Mouse (Mus musculus): ENCODE measurements around the gene Timm44. TPM values are rescaled to one million over a fixed set of nuclear protein-coding genes. Genes with fewer than 3 reads are reported as not detected.
A peak's percentile ranks its signal among the peaks of the same experiment; 100 is the strongest.

The Timm44 gene
- polyA plus RNA-seq, 1 experiment from 2014 or later, result 44.5 TPM

DNA sequence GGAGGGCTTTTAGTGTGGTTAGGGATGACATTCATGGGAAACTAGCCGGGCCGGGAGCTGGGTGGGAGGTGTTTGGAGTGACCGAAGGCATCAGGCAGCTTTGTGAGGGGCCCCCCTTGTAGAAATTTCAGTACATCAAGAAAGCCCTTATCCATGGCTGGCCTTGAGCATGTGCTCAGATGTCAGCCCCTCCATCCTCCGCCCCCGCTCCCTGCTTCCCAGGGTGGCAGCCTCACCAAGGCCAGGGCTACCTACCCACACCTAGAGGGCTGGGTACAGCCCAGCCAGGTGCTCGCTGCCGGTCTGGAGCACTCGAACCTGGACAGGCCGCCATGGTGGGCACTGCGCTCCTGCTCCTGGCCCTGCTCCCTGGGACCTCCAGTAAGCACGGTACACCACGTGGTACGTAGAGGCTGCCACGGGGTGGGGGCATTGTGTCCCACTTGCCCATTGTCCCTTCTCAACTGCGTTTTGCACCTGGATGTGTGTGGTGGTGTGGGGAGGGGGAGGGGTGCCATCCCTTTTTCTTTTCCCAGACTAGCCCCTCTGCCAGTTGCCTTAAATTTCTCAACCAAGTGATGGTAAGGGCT, 27.7 kb downstream of the Timm44 start, which contains the start of gene Tgfbr3l:
Gene Tgfbr3l, plus strand, starts transcription at position 264 of the 590 bp plus-strand sequence.
- ATAC-seq, result no peak
- Histone ChIP-seq H3K4me2 (ENCODE audit: low read length) (no peak within 1 kb of the TSS), H3K9me3 (ENCODE audit: control insufficient read depth, low read length) (no peaks in the 10 kb centered on the region), H3K36me3 (ENCODE audit: control insufficient read depth, insufficient read depth) (peaks cover 42% of the 10 kb centered on the region), H3K27ac (ENCODE audit: low read length) (no peak within 1 kb of the TSS), H3K27me3 (replicated peaks; ENCODE audit: control insufficient read depth, insufficient read depth, low read length) (no peaks in the 10 kb centered on the region), H3K4me3 (replicated peaks; ENCODE audit: low read length) (no peak within 1 kb of the TSS), H3K9ac (replicated peaks; ENCODE audit: low read depth, low read length) (no peak within 1 kb of the TSS), H3K4me1 (replicated peaks; ENCODE audit: control insufficient read depth, insufficient read depth, low read length) (peaks cover 4% of the 10 kb centered on the region)
- WGBS, result 76% methylated on average over 15 of the region's 15 CpGs

DNA sequence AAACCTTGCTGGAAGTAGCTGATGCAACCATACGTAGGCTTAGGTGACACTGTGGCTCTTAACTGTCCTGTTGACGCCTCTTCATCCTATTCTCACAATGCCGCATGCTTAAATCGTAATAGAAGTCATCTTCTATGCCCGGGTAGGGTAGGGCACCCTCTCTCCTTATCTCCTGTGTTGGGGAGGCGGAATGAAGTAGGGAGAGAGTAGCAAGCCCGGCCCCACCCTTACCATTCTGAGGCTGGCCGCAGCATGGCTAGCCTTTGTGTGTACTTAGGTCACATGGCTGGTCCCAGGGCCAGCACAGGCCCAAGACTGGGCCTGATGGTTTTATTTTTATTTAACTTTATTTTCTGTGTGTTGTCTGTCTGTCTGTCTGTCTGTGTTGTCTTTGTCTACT, 28.5 kb downstream of the Timm44 start:
- Histone ChIP-seq H3K36me3 (ENCODE audit: control insufficient read depth, insufficient read depth) (peaks cover 42% of the 10 kb centered on the region), H3K9ac (replicated peaks; ENCODE audit: low read depth, low read length) (no peak overlapping the region), H3K4me2 (ENCODE audit: low read length) (no peak overlapping the region), H3K9me3 (ENCODE audit: control insufficient read depth, low read length) (no peaks in the 10 kb centered on the region), H3K27me3 (replicated peaks; ENCODE audit: control insufficient read depth, insufficient read depth, low read length) (no peaks in the 10 kb centered on the region), H3K4me1 (replicated peaks; ENCODE audit: control insufficient read depth, insufficient read depth, low read length) (peaks cover under 1% of the 10 kb centered on the region), H3K4me3 (replicated peaks; ENCODE audit: low read length) (no peak overlapping the region), H3K27ac (ENCODE audit: low read length) (no peak overlapping the region)
- 95% methylated on average over 8 of the region's 8 CpGs for WGBS
- ATAC-seq, result no peak

DNA sequence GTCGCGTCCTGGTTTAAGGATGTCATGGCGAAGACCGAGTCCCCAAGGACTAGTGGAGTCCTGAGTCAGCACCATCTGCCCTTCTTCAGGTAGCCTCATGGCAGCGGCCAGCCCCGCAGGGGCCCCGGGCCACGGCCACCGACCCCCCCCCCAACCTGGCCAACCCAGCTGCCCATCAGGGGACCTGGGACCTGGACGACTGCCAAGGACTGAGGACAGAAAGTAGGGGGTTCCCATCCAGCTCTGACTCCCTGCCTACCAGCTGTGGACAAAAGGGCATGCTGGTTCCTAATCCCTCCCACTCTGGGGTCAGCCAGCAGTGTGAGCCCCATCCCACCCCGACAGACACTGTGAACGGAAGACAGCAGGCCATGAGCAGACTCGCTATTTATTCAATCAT, 30.0 kb downstream of the Timm44 start:
- peaks cover 7% of the 10 kb centered on the region for H3K4me1 ChIP-seq (replicated peaks; ENCODE audit: control insufficient read depth, insufficient read depth, low read length)
- H3K36me3 ChIP-seq (ENCODE audit: control insufficient read depth, insufficient read depth), result peaks cover 42% of the 10 kb centered on the region
- WGBS, result 78% methylated on average over 13 of the region's 13 CpGs
- H3K4me2 ChIP-seq (ENCODE audit: low read length), result no peak overlapping the region
- no peaks in the 10 kb centered on the region for H3K27me3 ChIP-seq (replicated peaks; ENCODE audit: control insufficient read depth, insufficient read depth, low read length)
- no peak for ATAC-seq
- H3K9ac ChIP-seq (replicated peaks; ENCODE audit: low read depth, low read length), result no peak overlapping the region
- no peak overlapping the region for H3K4me3 ChIP-seq (replicated peaks; ENCODE audit: low read length)
- H3K27ac ChIP-seq (ENCODE audit: low read length), result no peak overlapping the region
- H3K9me3 ChIP-seq (ENCODE audit: control insufficient read depth, low read length), result no peaks in the 10 kb centered on the region

DNA sequence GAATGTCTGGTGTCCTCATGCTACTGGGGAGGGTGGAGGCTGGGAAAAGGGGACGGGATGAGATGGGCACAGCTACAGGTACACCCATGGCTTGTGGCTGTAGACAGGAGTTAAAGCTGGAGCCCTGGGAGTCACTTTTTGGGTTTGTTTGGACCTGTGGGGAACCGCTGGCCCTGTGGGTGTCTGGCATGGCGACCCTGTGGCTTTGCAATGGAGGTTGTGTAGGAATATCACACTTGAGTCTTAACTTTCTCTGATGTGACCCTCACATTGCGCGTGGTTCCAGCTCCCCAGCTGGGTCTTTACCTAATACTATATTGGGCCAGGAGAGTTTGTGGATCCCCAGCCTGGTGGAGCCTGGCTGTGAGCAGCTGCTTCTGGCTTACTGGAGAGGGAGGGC, 30.7 kb downstream of the Timm44 start:
- no peak overlapping the region for H3K27ac ChIP-seq (ENCODE audit: low read length)
- peaks cover 42% of the 10 kb centered on the region for H3K36me3 ChIP-seq (ENCODE audit: control insufficient read depth, insufficient read depth)
- H3K9me3 ChIP-seq (ENCODE audit: control insufficient read depth, low read length), result no peaks in the 10 kb centered on the region
- no peak for ATAC-seq
- peaks cover 13% of the 10 kb centered on the region for H3K4me1 ChIP-seq (replicated peaks; ENCODE audit: control insufficient read depth, insufficient read depth, low read length)
- H3K9ac ChIP-seq (replicated peaks; ENCODE audit: low read depth, low read length), result no peak overlapping the region
- H3K27me3 ChIP-seq (replicated peaks; ENCODE audit: control insufficient read depth, insufficient read depth, low read length), result no peaks in the 10 kb centered on the region
- WGBS, result 95% methylated on average over 5 of the region's 5 CpGs
- no peak overlapping the region for H3K4me3 ChIP-seq (replicated peaks; ENCODE audit: low read length)
- H3K4me2 ChIP-seq (ENCODE audit: low read length), result no peak overlapping the region

DNA sequence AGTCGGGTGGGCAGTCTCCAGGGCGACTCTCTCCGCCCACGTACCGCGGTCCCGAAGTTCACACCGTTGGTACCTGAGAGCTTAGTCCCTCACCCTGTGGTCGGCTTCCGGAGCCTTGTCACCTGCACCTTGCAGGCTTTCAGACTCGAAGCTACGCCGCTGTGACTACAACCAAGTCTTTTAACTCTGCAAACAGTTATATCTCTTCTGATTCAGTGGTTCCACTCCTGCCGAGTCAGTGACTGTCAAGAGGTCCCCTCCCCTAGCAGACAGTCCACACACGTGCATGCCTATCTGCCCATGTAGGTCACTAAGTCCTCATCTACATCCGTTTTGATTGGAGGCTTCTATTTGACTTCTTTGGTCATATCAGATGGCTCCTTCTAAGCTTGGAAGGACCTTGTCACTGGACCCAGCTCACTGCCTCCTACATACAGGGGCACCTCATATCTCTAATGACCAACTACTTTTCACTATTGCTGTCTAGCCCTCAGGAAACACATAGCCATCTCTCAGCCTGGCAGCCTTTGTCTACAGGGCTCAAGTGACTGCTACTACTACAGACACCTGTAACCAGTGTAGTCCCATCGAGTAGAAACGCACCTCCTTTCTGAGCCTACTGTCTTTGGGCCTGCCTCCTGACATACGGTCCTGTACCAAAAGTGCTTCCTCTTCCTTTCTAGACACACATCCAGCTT, 36.4 kb downstream of the Timm44 start:
- 14% methylated on average over 19 of the region's 19 CpGs for WGBS
- no peak for ATAC-seq
- peak overlapping the region; percentile 85 for H3K9ac ChIP-seq (replicated peaks; ENCODE audit: low read depth, low read length)
- H3K4me1 ChIP-seq (replicated peaks; ENCODE audit: control insufficient read depth, insufficient read depth, low read length), result peaks cover 26% of the 10 kb centered on the region
- peaks cover 12% of the 10 kb centered on the region; the same call in 1 of the 2 replicates for H3K36me3 ChIP-seq (ENCODE audit: control insufficient read depth, insufficient read depth)
- H3K4me3 ChIP-seq (replicated peaks; ENCODE audit: low read length), result peak overlapping the region; percentile 77
- peak overlapping the region; percentile 89 for H3K27ac ChIP-seq (ENCODE audit: low read length)
- no peaks in the 10 kb centered on the region for H3K27me3 ChIP-seq (replicated peaks; ENCODE audit: control insufficient read depth, insufficient read depth, low read length)
- no peaks in the 10 kb centered on the region for H3K9me3 ChIP-seq (ENCODE audit: control insufficient read depth, low read length)
- H3K4me2 ChIP-seq (ENCODE audit: low read length), result peak overlapping the region; percentile 67

DNA sequence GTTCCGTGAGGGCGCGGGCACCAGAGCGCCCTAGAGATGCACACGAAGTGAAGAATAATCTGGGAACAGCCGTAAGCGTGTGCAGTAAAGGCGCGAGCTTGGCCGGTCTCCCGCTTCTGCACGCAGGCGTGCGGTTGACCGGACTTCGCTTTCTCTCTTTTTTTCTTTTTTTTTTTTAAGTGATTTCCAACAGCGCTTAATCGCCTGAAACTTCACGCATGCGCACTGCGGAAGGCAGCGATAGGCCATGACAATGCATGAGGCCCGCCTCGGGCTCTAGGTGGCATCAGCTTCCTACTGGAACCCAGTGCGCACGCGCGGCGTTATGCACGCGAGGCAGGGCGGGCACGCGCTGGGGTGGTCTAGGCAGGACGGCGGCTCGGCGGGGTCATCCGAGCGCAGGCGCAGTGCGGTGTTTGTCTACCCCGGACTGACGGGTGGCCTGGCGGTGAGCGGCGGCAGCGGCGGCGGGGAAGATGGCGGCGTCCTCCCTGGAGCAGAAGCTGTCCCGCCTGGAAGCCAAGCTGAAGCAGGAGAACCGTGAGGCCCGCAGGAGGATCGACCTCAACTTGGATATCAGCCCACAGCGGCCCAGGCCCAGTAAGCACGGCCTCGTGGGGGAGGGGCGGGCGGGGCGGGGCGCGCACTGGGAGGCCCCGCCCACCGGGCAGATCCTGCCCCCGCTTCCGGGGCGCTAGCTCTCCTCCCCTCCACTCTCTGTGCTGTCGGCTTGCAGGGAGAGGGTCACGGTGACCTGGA, 37.1 kb downstream of the Timm44 start, which contains the start of the genes Map2k7 and Gm49320:
Gene Map2k7, plus strand, starts transcription at position 307 of the 759 bp plus-strand sequence.
Gene Gm49320, plus strand, starts transcription at position 432 of the 759 bp plus-strand sequence.
- peak within 1 kb of the TSS; percentile 77 for H3K4me3 ChIP-seq (replicated peaks; ENCODE audit: low read length)
- peak; percentile 94 for ATAC-seq
- WGBS, result under 1% methylated on average over 66 of the region's 71 CpGs
- no peaks in the 10 kb centered on the region for H3K9me3 ChIP-seq (ENCODE audit: control insufficient read depth, low read length)
- peak within 1 kb of the TSS; percentile 69 for H3K4me2 ChIP-seq (ENCODE audit: low read length)
- H3K27me3 ChIP-seq (replicated peaks; ENCODE audit: control insufficient read depth, insufficient read depth, low read length), result no peaks in the 10 kb centered on the region
- H3K36me3 ChIP-seq (ENCODE audit: control insufficient read depth, insufficient read depth), result peaks cover 5% of the 10 kb centered on the region; the same call in 1 of the 2 replicates
- peak within 1 kb of the TSS; percentile 85 for H3K9ac ChIP-seq (replicated peaks; ENCODE audit: low read depth, low read length)
- H3K27ac ChIP-seq (ENCODE audit: low read length), result peak within 1 kb of the TSS; percentile 89
- peaks cover 26% of the 10 kb centered on the region for H3K4me1 ChIP-seq (replicated peaks; ENCODE audit: control insufficient read depth, insufficient read depth, low read length)

DNA sequence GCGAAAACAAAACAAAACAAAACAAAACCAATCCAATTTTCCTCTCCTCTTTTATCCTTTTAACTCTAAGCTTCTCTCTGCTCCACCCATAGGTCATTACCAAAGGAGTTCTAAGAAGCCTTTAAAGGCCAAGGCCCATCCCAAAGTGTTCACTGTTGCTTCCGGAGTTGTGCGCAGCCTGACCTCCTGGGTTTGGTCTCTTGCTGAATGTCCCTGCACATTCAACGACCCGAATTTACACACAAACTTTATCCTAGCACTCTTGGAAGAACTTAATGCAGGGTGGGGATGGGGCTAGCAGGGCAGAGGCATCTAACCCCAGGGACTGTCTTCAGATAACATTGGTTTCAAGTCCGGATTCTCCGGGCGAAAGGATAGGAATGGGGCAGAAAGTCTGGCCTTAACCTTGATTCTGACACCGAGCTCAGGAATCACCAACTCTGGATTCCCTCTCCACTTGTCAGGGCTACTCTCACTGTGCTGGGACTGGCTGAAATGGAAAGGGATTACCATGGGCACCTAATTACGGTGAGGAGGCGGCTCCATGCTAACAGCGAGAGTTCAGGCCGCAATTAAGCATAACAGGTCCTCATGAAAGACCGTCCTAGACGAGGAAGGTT, 37.8 kb downstream of the Timm44 start:
- peaks cover 26% of the 10 kb centered on the region for H3K4me1 ChIP-seq (replicated peaks; ENCODE audit: control insufficient read depth, insufficient read depth, low read length)
- no peaks in the 10 kb centered on the region for H3K36me3 ChIP-seq (ENCODE audit: control insufficient read depth, insufficient read depth)
- 21% methylated on average over 15 of the region's 15 CpGs for WGBS
- peak overlapping the region; percentile 88 for H3K27ac ChIP-seq (ENCODE audit: low read length)
- peak overlapping the region; percentile 69 for H3K4me2 ChIP-seq (ENCODE audit: low read length)
- H3K4me3 ChIP-seq (replicated peaks; ENCODE audit: low read length), result peak overlapping the region; percentile 77
- H3K9ac ChIP-seq (replicated peaks; ENCODE audit: low read depth, low read length), result peak overlapping the region; percentile 68
- peak; percentile 1; the same call in 1 of the 2 replicates for ATAC-seq
- H3K27me3 ChIP-seq (replicated peaks; ENCODE audit: control insufficient read depth, insufficient read depth, low read length), result no peaks in the 10 kb centered on the region
- H3K9me3 ChIP-seq (ENCODE audit: control insufficient read depth, low read length), result no peaks in the 10 kb centered on the region

DNA sequence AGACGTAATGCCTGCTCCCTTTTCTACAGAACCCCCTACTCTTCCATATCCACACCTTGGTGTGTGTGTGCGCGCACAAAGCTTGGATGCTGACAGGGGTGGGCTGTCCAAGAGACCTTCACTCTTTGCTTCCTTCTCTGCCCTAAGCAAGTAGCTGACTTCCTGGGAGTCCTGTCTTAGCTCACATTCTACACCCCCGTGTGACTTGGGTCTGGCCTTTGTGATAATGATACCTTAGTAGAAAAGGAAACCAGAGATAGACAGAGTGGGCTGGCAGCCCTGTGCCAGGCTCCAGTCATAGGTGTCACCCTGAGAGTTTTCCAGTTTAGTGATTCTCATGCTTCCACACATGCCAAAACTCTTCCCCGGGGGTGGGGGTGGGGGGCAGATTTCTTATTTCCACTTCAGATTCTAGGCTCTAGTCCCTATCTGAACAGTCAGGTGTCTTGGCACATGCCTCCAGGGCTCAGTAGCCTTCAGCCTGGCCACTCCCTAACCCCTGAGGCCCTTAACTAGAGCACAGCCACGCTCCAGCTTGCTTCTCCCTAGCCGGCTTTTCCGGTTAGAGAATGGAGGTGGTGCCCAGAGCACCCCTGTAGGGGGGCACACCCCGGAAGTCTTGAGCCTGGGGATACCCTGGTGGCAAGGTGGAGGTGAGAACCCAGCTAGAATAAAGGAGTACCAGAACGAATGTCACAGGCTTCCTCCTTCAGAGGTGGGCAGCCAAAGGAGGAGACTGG, 44.9 kb downstream of the Timm44 start:
- peaks cover 3% of the 10 kb centered on the region; the same call in 1 of the 2 replicates for H3K4me1 ChIP-seq (replicated peaks; ENCODE audit: control insufficient read depth, insufficient read depth, low read length)
- no peak overlapping the region for H3K4me2 ChIP-seq (ENCODE audit: low read length)
- H3K9ac ChIP-seq (replicated peaks; ENCODE audit: low read depth, low read length), result no peak overlapping the region
- ATAC-seq, result no peak
- no peaks in the 10 kb centered on the region for H3K9me3 ChIP-seq (ENCODE audit: control insufficient read depth, low read length)
- H3K4me3 ChIP-seq (replicated peaks; ENCODE audit: low read length), result no peak overlapping the region
- H3K36me3 ChIP-seq (ENCODE audit: control insufficient read depth, insufficient read depth), result no peaks in the 10 kb centered on the region
- no peak overlapping the region for H3K27ac ChIP-seq (ENCODE audit: low read length)
- H3K27me3 ChIP-seq (replicated peaks; ENCODE audit: control insufficient read depth, insufficient read depth, low read length), result no peaks in the 10 kb centered on the region
- WGBS, result 70% methylated on average over 10 of the region's 10 CpGs

All from forebrain, embryonic 16.5 days (tissue).